Mouse (Mus musculus) kidney, postnatal 0 days (tissue): ENCODE results near the gene Tmem88b. TPM values are rescaled to one million over a fixed set of nuclear protein-coding genes. Genes with fewer than 3 reads are reported as not detected.
"Not testable (repeated sequence)": the region's sequence is repeated elsewhere in the genome, so short reads cannot be mapped to it uniquely, and the experiment has no call there.

Experiments
- ATAC-seq: fragments of 200-750 bp; cut with Nextera tagmentation; replicated peaks from 2 replicates; pipeline ENCODE4 v1.8.0; 2017; ENCODE audit warnings: low read depth, moderate number of reproducible peaks, moderate TSS enrichment, moderate library complexity; ENCODE audit not compliant: low FRiP score
- DNase-seq: peaks from one replicate; pipeline ENCODE4 v3.0.0-alpha.2; 2016; ENCODE audit warnings: low spot score
- H3K27ac ChIP-seq: fragments of 300-500 bp; sonication (generic); 2 replicates; pipeline ENCODE4 v1.5.1; 2014; ENCODE audit warnings: mild to moderate bottlenecking
- H3K27me3 ChIP-seq: fragments of 300-500 bp; sonication (generic); 2 replicates; pipeline ENCODE4 v1.6.1; 2014; ENCODE audit warnings: low read length, mixed read lengths; ENCODE audit not compliant: insufficient read depth
- H3K36me3 ChIP-seq: fragments of 300-500 bp; sonication (generic); 2 replicates; pipeline ENCODE4 v1.6.1; 2014; ENCODE audit warnings: low read length, mixed read lengths; ENCODE audit not compliant: insufficient read depth
- H3K4me1 ChIP-seq: fragments of 300-500 bp; sonication (generic); replicated peaks from 2 replicates; pipeline ENCODE4 v1.6.1; 2014; ENCODE audit warnings: antibody characterized with exemption, low read length, mixed read lengths; ENCODE audit not compliant: insufficient read depth
- H3K4me2 ChIP-seq: fragments of 300-500 bp; sonication (generic); 2 replicates; pipeline ENCODE4 v1.6.1; 2014; ENCODE audit warnings: mild to moderate bottlenecking, low read length, moderate library complexity, mixed read lengths
- H3K4me3 ChIP-seq: fragments of 300-500 bp; sonication (generic); replicated peaks from 2 replicates; pipeline ENCODE4 v1.5.1; 2014; ENCODE audit warnings: low read depth, low read length
- H3K9ac ChIP-seq: fragments of 300-500 bp; sonication (generic); 2 replicates; pipeline ENCODE4 v1.6.1; 2014; ENCODE audit warnings: low read depth, low read length
- H3K9me3 ChIP-seq: fragments of 300-500 bp; sonication (generic); replicated peaks from 2 replicates; pipeline ENCODE4 v1.6.1; 2016; ENCODE audit warnings: low read length, inconsistent platforms, mixed read lengths
- CTCF ChIP-seq: IDR thresholded peaks from 2 replicates; pipeline ENCODE4 v1.5.1; 2016; ENCODE audit warnings: antibody characterized with exemption, low read depth, mild to moderate bottlenecking, moderate library complexity
- WGBS: fragments of 180-500 bp; shearing (Covaris S2); extraction: QIAGEN DNeasy Blood & Tissue Kit; methylation state at CpG from one replicate; pipeline ENCODE4 v1.1.7; 2014; 5-methylcytosine and 5-hydroxymethylcytosine counted together
- polyA plus RNA-seq: library from polyadenylated mRNA; unstranded; fragments of >200 nt; fragmentation: Nextera tagmentation; extraction: Ambion mirVana; gene quantifications from 2 replicates; pipeline ENCODE4 v1.2.1, GENCODE M21; 2015

Tmem88b gene
- polyA plus RNA-seq, 1 experiment from 2014 or later = 0.16 TPM

DNA sequence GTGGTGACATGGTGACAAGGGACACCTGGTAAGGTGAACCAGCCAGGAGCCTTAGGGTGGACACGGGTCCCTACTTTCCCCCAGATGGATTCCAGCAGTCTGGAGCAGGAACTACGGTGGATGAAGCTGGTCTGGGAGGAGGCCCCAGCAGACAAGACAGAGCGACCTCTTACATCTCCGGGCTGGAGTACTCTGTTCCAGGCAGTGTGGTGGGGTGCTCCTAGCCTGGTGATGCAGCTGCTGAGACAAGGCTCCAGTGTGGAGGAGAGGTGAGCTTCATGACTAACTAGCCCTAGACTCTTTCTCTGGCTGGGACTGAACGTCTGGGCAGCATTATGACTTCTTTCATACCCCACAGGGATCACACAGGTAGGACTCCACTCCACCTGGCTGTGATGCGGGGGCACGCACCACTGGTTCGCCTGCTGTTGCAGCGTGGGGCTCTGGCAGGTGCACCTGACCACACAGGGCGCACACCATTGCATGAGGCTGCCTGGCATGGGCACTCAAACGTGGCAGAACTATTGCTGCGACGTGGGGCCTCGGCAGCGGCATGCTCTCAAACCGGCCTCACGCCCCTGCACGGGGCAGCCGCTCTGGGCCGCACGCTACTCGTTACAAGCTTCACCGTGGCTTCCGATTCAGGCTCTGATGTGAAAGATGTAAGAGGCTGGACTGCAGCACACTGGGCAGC is 5.7 kb upstream of the Tmem88b start:
- H3K9me3 ChIP-seq = no peaks in the 10 kb centered on the region
- no peak overlapping the region for H3K4me3 ChIP-seq
- DNase-seq = no peak
- TF ChIP-seq CTCF = no peak
- H3K27me3 ChIP-seq = no peaks in the 10 kb centered on the region
- WGBS = 29% methylated on average over 24 of the region's 24 CpGs
- no peak overlapping the region for H3K9ac ChIP-seq
- H3K4me2 ChIP-seq = peak overlapping the region; percentile 4; the same call in 1 of the 2 replicates
- H3K4me1 ChIP-seq = 0 out of 2 replicates have a peak, but pooled peaks cover 7% of the 10 kb centered on the region
- ATAC-seq = peak; percentile 75
- no peaks in the 10 kb centered on the region for H3K36me3 ChIP-seq
- no peak overlapping the region; the same call in 1 of the 2 replicates for H3K27ac ChIP-seq

DNA sequence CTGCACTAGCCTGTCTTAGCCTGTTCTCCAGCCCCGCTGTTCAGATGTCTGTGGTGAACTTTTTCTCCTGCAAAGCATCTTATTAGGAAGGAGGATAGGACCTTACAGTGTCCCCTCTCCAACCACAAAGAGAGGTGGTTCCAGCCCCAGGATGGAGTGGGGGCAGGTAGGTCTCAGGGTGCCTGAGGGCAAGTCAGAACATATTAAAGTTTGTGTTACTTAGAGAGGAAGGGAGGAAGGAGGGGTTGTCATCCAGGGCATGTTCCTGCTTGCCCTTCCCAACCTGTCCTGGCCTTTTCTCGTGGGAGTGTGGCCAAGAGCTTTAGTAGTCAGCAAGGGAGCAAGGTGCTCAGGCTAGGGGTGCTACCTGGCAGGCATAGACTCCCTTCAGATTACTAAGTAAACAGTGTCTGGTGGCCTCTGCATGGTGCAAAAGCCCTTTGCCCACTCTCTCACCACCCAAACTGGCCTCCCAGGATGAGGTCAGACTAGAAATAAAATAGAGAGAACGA is 5.0 kb upstream of the Tmem88b start:
- Histone ChIP-seq H3K4me1 (0 out of 2 replicates have a peak, but pooled peaks cover 7% of the 10 kb centered on the region), H3K27ac (no peak overlapping the region; the same call in 1 of the 2 replicates), H3K27me3 (no peaks in the 10 kb centered on the region), H3K9ac (no peak overlapping the region), H3K36me3 (no peaks in the 10 kb centered on the region), H3K4me3 (no peak overlapping the region), H3K9me3 (no peaks in the 10 kb centered on the region), H3K4me2 (no peak overlapping the region)
- 42% methylated on average over 3 of the region's 3 CpGs for WGBS
- ATAC-seq (peak; percentile 61), DNase-seq (no peak)
- no peak for TF ChIP-seq CTCF

DNA sequence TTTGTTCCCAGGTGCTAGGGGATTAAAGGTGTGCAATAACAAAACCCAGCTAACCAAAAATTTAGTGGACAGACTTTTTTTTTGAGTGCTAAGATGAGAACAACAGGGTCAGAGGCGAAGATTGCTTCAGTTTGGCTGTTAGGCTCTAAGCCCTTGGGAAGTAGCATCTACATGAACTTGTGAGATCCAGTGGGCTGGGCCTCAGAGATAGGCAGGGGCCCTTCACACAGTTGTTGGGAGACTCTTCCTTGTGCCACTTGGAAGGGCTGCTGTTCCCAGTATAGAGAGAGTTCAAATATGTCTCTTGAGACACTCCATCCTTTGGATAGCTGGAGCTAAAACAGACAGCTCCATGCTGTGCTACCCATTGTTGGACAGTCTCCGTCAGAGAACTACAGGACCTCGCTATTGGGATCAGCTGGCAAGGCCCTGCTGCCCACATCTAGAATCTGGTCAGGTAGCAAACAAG is 4.4 kb upstream of the Tmem88b start, which contains the start of gene Ankrd65:
Ankrd65 (plus strand) TSS at position 419 of the 469 bp plus-strand sequence.
- Histone ChIP-seq H3K9me3 (no peaks in the 10 kb centered on the region), H3K27ac (no peak within 1 kb of the TSS; the same call in 1 of the 2 replicates), H3K27me3 (no peaks in the 10 kb centered on the region), H3K9ac (no peak within 1 kb of the TSS), H3K4me2 (0 out of 2 replicates have a peak within 1 kb of the TSS, but pooled peaks have one; percentile 4), H3K36me3 (no peaks in the 10 kb centered on the region), H3K4me3 (no peak within 1 kb of the TSS), H3K4me1 (0 out of 2 replicates have a peak, but pooled peaks cover 7% of the 10 kb centered on the region)
- WGBS = 79% methylated on average over 3 of the region's 3 CpGs
- ATAC-seq = no peak
- no peak for TF ChIP-seq CTCF
- DNase-seq = no peak

DNA sequence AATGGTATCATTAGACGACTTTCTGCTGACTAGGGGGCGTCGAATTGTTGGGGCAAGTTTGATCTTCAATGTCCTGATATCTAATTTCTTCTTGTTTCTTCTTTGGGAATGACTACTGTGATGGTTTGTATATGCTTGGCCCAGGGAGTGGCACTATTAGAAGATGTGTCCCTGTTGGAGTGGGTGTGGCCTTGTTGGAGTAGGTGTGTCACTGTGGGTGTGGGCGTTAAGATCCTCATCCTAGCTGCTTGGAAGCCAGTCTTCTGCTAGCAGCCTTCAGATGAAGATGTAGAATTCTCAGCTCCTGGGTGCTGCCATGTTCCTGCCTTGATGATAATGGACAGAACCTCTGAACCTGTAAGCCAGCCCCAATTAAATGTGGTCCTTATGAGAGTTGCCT is 3.2 kb upstream of the Tmem88b start:
- not testable (repeated sequence) for H3K4me3 ChIP-seq, H3K27me3 ChIP-seq, ATAC-seq, H3K4me1 ChIP-seq, H3K4me2 ChIP-seq, H3K36me3 ChIP-seq, H3K9me3 ChIP-seq, DNase-seq, H3K27ac ChIP-seq, H3K9ac ChIP-seq
- 74% methylated on average over 4 of the region's 4 CpGs for WGBS

DNA sequence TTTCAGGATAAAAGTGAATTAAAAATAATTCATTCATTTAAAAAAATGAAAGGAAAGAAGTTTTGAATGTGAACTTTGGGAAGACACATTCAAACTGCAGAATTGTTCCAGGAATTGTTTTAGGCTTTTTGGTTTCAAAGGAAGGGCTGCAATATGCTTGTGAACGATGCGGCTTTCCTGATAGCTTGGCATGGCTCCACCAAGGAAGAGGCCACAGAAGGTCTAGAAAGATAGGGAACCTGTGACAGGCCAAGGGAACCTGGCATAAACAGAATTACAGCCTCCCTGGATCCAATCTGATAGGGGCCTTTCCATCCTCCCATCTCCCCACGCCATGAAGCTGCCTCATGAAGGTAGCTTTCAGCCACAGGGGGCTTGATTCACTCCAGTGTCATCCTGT is 2.6 kb upstream of the Tmem88b start:
- Histone ChIP-seq H3K9me3 (no peaks in the 10 kb centered on the region), H3K36me3 (no peaks in the 10 kb centered on the region), H3K9ac (no peak overlapping the region), H3K27ac (no peak overlapping the region), H3K4me1 (0 out of 2 replicates have a peak, but pooled peaks cover 7% of the 10 kb centered on the region), H3K4me3 (no peak overlapping the region), H3K4me2 (no peak overlapping the region), H3K27me3 (no peaks in the 10 kb centered on the region)
- no peak for TF ChIP-seq CTCF
- DNase-seq = no peak
- no peak for ATAC-seq
- 76% methylated on average over 3 of the region's 3 CpGs for WGBS

DNA sequence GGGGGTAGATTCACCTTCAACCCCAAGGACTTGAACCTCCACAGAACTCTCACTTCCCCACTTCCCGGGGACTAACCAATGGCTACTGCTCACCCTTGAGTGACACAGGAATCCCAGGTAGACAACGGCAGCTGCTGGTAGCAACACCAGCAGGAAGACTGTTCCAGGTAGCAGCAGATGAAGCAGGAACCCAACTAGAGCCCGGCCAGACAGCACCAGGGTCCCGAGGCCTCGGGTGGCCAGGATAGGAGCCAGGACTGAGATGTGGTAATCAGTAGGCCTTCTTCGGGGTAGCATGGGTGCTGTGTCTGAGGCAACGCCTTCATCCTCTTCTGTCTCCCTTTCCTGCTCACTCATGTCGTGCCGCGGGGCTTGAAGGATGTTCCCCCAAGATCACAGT is 428 bp downstream of the Tmem88b start:
- TF ChIP-seq CTCF = no peak
- no peak for DNase-seq
- Histone ChIP-seq H3K4me2 (no peak overlapping the region), H3K9me3 (no peaks in the 10 kb centered on the region), H3K4me3 (no peak overlapping the region), H3K36me3 (no peaks in the 10 kb centered on the region), H3K4me1 (peaks cover 3% of the 10 kb centered on the region; the same call in 1 of the 2 replicates), H3K27ac (no peak overlapping the region), H3K27me3 (no peaks in the 10 kb centered on the region), H3K9ac (no peak overlapping the region)
- 80% methylated on average over 10 of the region's 10 CpGs for WGBS
- ATAC-seq = no peak
